Mouse (Mus musculus) brain, embryonic 14.5 days (tissue): ENCODE measurements around the gene Hoxa10. TPM values are rescaled to one million over a fixed set of nuclear protein-coding genes. Genes with fewer than 3 reads are reported as not detected.

Experiments
- DNase-seq: peaks from one replicate; pipeline ENCODE4 v3.0.0-alpha.2; 2011; ENCODE audit warnings: low read depth
- CTCF ChIP-seq: fragments of 200-500 bp; IDR thresholded peaks from 2 replicates; pipeline ENCODE4 v1.5.1; 2012; ENCODE audit warnings: inconsistent platforms, mild to moderate bottlenecking, moderate library complexity, borderline replicate concordance; ENCODE audit not compliant: insufficient read depth, insufficient read length; ENCODE audit errors: extremely low read depth
- POLR2A ChIP-seq: fragments of 200-500 bp; IDR thresholded peaks from 2 replicates; pipeline ENCODE4 v1.6.1; 2012; ENCODE audit warnings: mild to moderate bottlenecking, inconsistent platforms, borderline replicate concordance; ENCODE audit not compliant: poor library complexity, insufficient read depth, insufficient read length, severe bottlenecking; ENCODE audit errors: extremely low read depth
- polyA plus RNA-seq: library from polyadenylated mRNA; depleted of rRNA; stranded (reverse); fragments of >200 nt; gene quantifications from 2 replicates; pipeline ENCODE4 v1.2.3, GENCODE M21; 2012

Hoxa10 gene
- polyA plus RNA-seq, 1 experiment = 0.08 TPM

- no peak for DNase-seq
- no peak for TF ChIP-seq POLR2A
- TF ChIP-seq CTCF = no peak
Observed at GRCm38 (mm10) chr6:52241001-52241621, 457 bp upstream of the Hoxa10 start.

GRCm38 (mm10) chr6:52239625-52240388, 847 bp downstream of the Hoxa10 start:
- no peak for DNase-seq
- no peak for TF ChIP-seq POLR2A
- no peak for TF ChIP-seq CTCF

GRCm38 (mm10) chr6:52238976-52239375, 1.7 kb downstream of the Hoxa10 start:
- no peak for DNase-seq
- TF ChIP-seq CTCF (no peak), POLR2A (no peak)

GRCm38 (mm10) chr6:52238155-52238545, 2.5 kb downstream of the Hoxa10 start:
- no peak for DNase-seq
- TF ChIP-seq POLR2A = no peak
- TF ChIP-seq CTCF = no peak

- DNase-seq = no peak
Observed at GRCm38 (mm10) chr6:52237346-52238154, 3.1 kb downstream of the Hoxa10 start.

GRCm38 (mm10) chr6:52236806-52237205, 3.8 kb downstream of the Hoxa10 start:
- DNase-seq = no peak
- TF ChIP-seq CTCF (no peak), POLR2A (no peak)

More at GRCm38 (mm10) chr6:52237346-52238154, 3.1 kb downstream of the Hoxa10 start:
- no peak for TF ChIP-seq POLR2A
- no peak for TF ChIP-seq CTCF

GRCm38 (mm10) chr6:52235866-52236265, 4.8 kb downstream of the Hoxa10 start:
- TF ChIP-seq CTCF (no peak), POLR2A (no peak)
- DNase-seq = no peak

- no peak for DNase-seq
- TF ChIP-seq CTCF = no peak
- TF ChIP-seq POLR2A = no peak
Observed at GRCm38 (mm10) chr6:52235267-52235666, 5.4 kb downstream of the Hoxa10 start.

- no peak for DNase-seq
- TF ChIP-seq POLR2A = no peak
- no peak for TF ChIP-seq CTCF
Observed at GRCm38 (mm10) chr6:52234428-52235140, 6.1 kb downstream of the Hoxa10 start.

- DNase-seq = no peak
- TF ChIP-seq POLR2A (no peak), CTCF (no peak)
Observed at GRCm38 (mm10) chr6:52233546-52234427, 6.9 kb downstream of the Hoxa10 start.
